Mouse (Mus musculus) kidney, postnatal 14 days (tissue): ENCODE data around the gene Golgb1.
"Not testable (repeated sequence)": the region's sequence is repeated elsewhere in the genome, so short reads cannot be mapped to it uniquely, and the experiment has no call there.

ENCODE experiments used
- DNase-seq: peaks from one replicate; pipeline ENCODE4 v3.0.0; 2022; ENCODE audit warnings: mixed read lengths

Gene Golgb1

GRCm38 (mm10) chr16:36874583-36875275 lies at the start of gene Golgb1, which contains the start of gene Eaf2:
TSS of gene Golgb1 (plus strand) at chr16:36875140.
TSS of gene Eaf2 (minus strand) at chr16:36875003.
- DNase-seq, result peak; percentile 98

GRCm38 (mm10) chr16:36827611-36828053 lies 47.3 kb upstream of the Golgb1 start:
- DNase-seq, result peak; percentile 7

GRCm38 (mm10) chr16:36828054-36828786 lies 46.7 kb upstream of the Golgb1 start, which contains the start of gene Iqcb1:
TSS of gene Iqcb1 (plus strand) at chr16:36828385.
- DNase-seq, result peak; percentile 90

GRCm38 (mm10) chr16:36828820-36829219 lies 46.1 kb upstream of the Golgb1 start:
- no peak for DNase-seq

GRCm38 (mm10) chr16:36846894-36847293 lies 28.0 kb upstream of the Golgb1 start:
- not testable (repeated sequence) for DNase-seq

GRCm38 (mm10) chr16:36851202-36851601 lies 23.7 kb upstream of the Golgb1 start:
- no peak for DNase-seq

- no peak for DNase-seq
Observed at GRCm38 (mm10) chr16:36863585-36863984, 11.4 kb upstream of the Golgb1 start.

- DNase-seq, result no peak
Observed at GRCm38 (mm10) chr16:36869442-36869841, 5.5 kb upstream of the Golgb1 start.

- no peak for DNase-seq
Observed at GRCm38 (mm10) chr16:36875276-36875851, 424 bp downstream of the Golgb1 start.

- DNase-seq, result no peak
Observed at GRCm38 (mm10) chr16:36877316-36877715, 2.4 kb downstream of the Golgb1 start.

- DNase-seq, result no peak
Observed at GRCm38 (mm10) chr16:36882737-36883343, 7.9 kb downstream of the Golgb1 start.

- no peak for DNase-seq
Observed at GRCm38 (mm10) chr16:36884881-36885280, 9.9 kb downstream of the Golgb1 start.

GRCm38 (mm10) chr16:36885912-36886311 lies 11.0 kb downstream of the Golgb1 start:
- DNase-seq, result no peak

- DNase-seq, result no peak
Observed at GRCm38 (mm10) chr16:36887546-36887945, 12.6 kb downstream of the Golgb1 start.

- DNase-seq, result no peak
Observed at GRCm38 (mm10) chr16:36890559-36890958, 15.6 kb downstream of the Golgb1 start.

- no peak for DNase-seq
Observed at GRCm38 (mm10) chr16:36891415-36891814, 16.5 kb downstream of the Golgb1 start.

- DNase-seq, result no peak
Observed at GRCm38 (mm10) chr16:36893317-36893716, 18.4 kb downstream of the Golgb1 start.

- DNase-seq, result no peak
Observed at GRCm38 (mm10) chr16:36896712-36897111, 21.8 kb downstream of the Golgb1 start.

- DNase-seq, result no peak
Observed at GRCm38 (mm10) chr16:36903156-36903555, 28.2 kb downstream of the Golgb1 start.

GRCm38 (mm10) chr16:36911909-36912308 lies 37.0 kb downstream of the Golgb1 start:
- no peak for DNase-seq

- no peak for DNase-seq
Observed at GRCm38 (mm10) chr16:36912311-36912710, 37.4 kb downstream of the Golgb1 start.

- DNase-seq, result peak; percentile 77
Observed at GRCm38 (mm10) chr16:36914195-36914594, 39.3 kb downstream of the Golgb1 start.

- DNase-seq, result no peak
Observed at GRCm38 (mm10) chr16:36918505-36918904, 43.6 kb downstream of the Golgb1 start.
